ENCODE assay signal across 31 mouse cellular contexts in genomic region chr1:90952808-90953207, GRCm38 (mm10). TPM values are rescaled to one million over a fixed set of nuclear protein-coding genes. Genes with fewer than 3 reads are reported as not detected.
"Had no signal": no experiment of that assay in that cellular context is flagged by ENCODE, and none has a peak within 500 bp of the region (broad histone marks: within the 10 kb centered on the region; RNA-seq: fewer than 3 reads in every experiment).

TSS of gene Prlh (plus strand) at chr1:90953108.

- H3K27me3 ChIP-seq: limb, embryonic 12.5 days; liver, embryonic 15.5 days had no signal

- H3K4me1 ChIP-seq: heart, embryonic 13.5 days; kidney, embryonic 15.5 days had no signal

- H3K4me3 ChIP-seq: heart, adult 2 months; heart, embryonic 13.5 days; heart, embryonic 15.5 days; kidney, embryonic 15.5 days; limb, embryonic 12.5 days; limb, embryonic 15.5 days; liver, embryonic 15.5 days had no signal

- H3K36me3 ChIP-seq: heart, embryonic 13.5 days; heart, embryonic 15.5 days; kidney, embryonic 15.5 days; limb, embryonic 12.5 days; limb, embryonic 15.5 days; liver, embryonic 15.5 days had no signal

- H3K9me3 ChIP-seq: heart, embryonic 13.5 days; heart, embryonic 15.5 days; kidney, embryonic 15.5 days; limb, embryonic 12.5 days; limb, embryonic 15.5 days; liver, embryonic 15.5 days had no signal

- H3K27ac ChIP-seq: heart, adult 2 months; heart, embryonic 13.5 days; heart, embryonic 15.5 days; hindbrain, embryonic 14.5 days; hindbrain, postnatal 0 days; kidney, embryonic 15.5 days; kidney, postnatal 0 days; limb, embryonic 12.5 days; limb, embryonic 15.5 days; liver, embryonic 15.5 days had no signal

- H3K9ac ChIP-seq: heart, embryonic 13.5 days; heart, embryonic 15.5 days; hindbrain, embryonic 14.5 days; kidney, embryonic 15.5 days; limb, embryonic 12.5 days; limb, embryonic 15.5 days; liver, embryonic 15.5 days had no signal

- DNase-seq: gastrocnemius, postnatal 14 days; gastrocnemius, postnatal 36 days; heart, adult 11 months; heart, adult 2 months; heart, postnatal 14 days; heart, postnatal 36 days; kidney, adult 11 months; kidney, adult 2 months; kidney, adult 9 months; kidney, postnatal 14 days; kidney, postnatal 36 days; layer of hippocampus, adult 9-11 months; layer of hippocampus, postnatal 36 days; left cerebral cortex, postnatal 4 days had no signal

- ATAC-seq: intestine, embryonic 16.5 days had no signal

- H3K4me2 ChIP-seq: heart, embryonic 11.5 days; heart, embryonic 13.5 days; heart, embryonic 15.5 days; hindbrain, embryonic 14.5 days; kidney, embryonic 15.5 days; limb, embryonic 12.5 days; limb, embryonic 15.5 days; liver, embryonic 11.5 days; liver, embryonic 15.5 days had no signal

RNA-seq across cellular contexts. Expression of gene Prlh, which starts in this region (rescaled TPM):
- polyA plus RNA-seq: gonadal fat pad, adult 2 months; heart, adult 2 months; heart, embryonic 11.5 days; heart, embryonic 13.5 days; heart, embryonic 15.5 days; heart, postnatal 0 days; hindbrain, embryonic 11.5 days; hindbrain, embryonic 14.5 days; intestine, embryonic 14.5 days; intestine, embryonic 16.5 days; kidney, adult 2 months; kidney, embryonic 15.5 days; kidney, postnatal 0 days; large intestine, adult 2 months; limb, embryonic 12.5 days; limb, embryonic 15.5 days; liver, embryonic 11.5 days; liver, embryonic 15.5 days had no signal
